Mouse (Mus musculus) CH12.LX (cell line): ENCODE measurements around the gene Dpy19l3. TPM values are rescaled to one million over a fixed set of nuclear protein-coding genes. Genes with fewer than 3 reads are reported as not detected.

Experiments
- DNase-seq: peaks from one replicate; pipeline ENCODE4 v3.0.0-alpha.2; 2013; ENCODE audit errors: extremely low read depth
- H3K27ac ChIP-seq: 2 replicates; pipeline ENCODE4 v1.5.1; 2012; ENCODE audit warnings: low read depth, mild to moderate bottlenecking, control low read depth, moderate library complexity; ENCODE audit not compliant: insufficient read depth
- H3K27me3 ChIP-seq: replicated peaks from 2 replicates; pipeline ENCODE3; 2012; ENCODE audit warnings: inconsistent platforms
- H3K36me3 ChIP-seq, 2 experiments: replicated peaks in 1 of 2; 2 replicates each; pipeline versions ENCODE3 to v1.6.1; 2012; ENCODE audit warnings: inconsistent platforms in 1 of 2, low read length in 1 of 2, mild to moderate bottlenecking in 1 of 2, mixed read lengths in 1 of 2, moderate library complexity in 1 of 2; ENCODE audit not compliant: control insufficient read depth in 1 of 2, insufficient read depth in 1 of 2
- H3K4me1 ChIP-seq, 2 experiments: 2 replicates each; pipeline ENCODE4 v1.6.1; 2012; ENCODE audit warnings: inconsistent platforms in 1 of 2, moderate library complexity in 1 of 2; ENCODE audit not compliant: insufficient read depth in 2 of 2, control insufficient read depth in 1 of 2
- H3K4me2 ChIP-seq: 2 replicates; pipeline ENCODE4 v1.6.1; 2012; ENCODE audit warnings: low read depth, mild to moderate bottlenecking, control low read depth; ENCODE audit not compliant: poor library complexity, insufficient read depth, severe bottlenecking
- H3K4me3 ChIP-seq, 3 experiments: fragments of 150-350 bp in 1 of 3; sonication (generic) in 1 of 3; replicated peaks in 1 of 3; 2 replicates each; pipeline versions ENCODE3 to v1.5.1; 2011 to 2012; ENCODE audit warnings: low read depth in 2 of 3, low read length in 2 of 3, mild to moderate bottlenecking in 2 of 3, moderate library complexity in 2 of 3, control low read depth in 1 of 3, improper control_type of control experiment in 1 of 3, inconsistent platforms in 1 of 3, mixed read lengths in 1 of 3; ENCODE audit not compliant: poor library complexity in 1 of 3
- H3K79me2 ChIP-seq: replicated peaks from 2 replicates; pipeline ENCODE4 v1.6.1; 2012; ENCODE audit warnings: mild to moderate bottlenecking, moderate library complexity; ENCODE audit not compliant: control insufficient read depth, poor library complexity, insufficient read depth, severe bottlenecking; ENCODE audit errors: extremely low read depth
- H3K9ac ChIP-seq: 2 replicates; pipeline ENCODE4 v1.6.1; 2012; ENCODE audit warnings: low read depth, mild to moderate bottlenecking, control low read depth, moderate library complexity; ENCODE audit not compliant: insufficient read depth
- H3K9me3 ChIP-seq: replicated peaks from 2 replicates; pipeline ENCODE3; 2012; ENCODE audit warnings: low read length, inconsistent platforms, mixed read lengths
- BHLHE40 ChIP-seq: IDR thresholded peaks from 2 replicates; pipeline ENCODE4 v1.6.1; 2011; ENCODE audit warnings: mild to moderate bottlenecking, low read depth, low read length, improper control_type of control experiment
- CHD1 ChIP-seq: IDR thresholded peaks from 2 replicates; pipeline ENCODE4 v1.6.1; 2012; ENCODE audit warnings: low read depth, low read length, improper control_type of control experiment, inconsistent platforms
- CHD2 ChIP-seq: IDR thresholded peaks from 2 replicates; pipeline ENCODE4 v1.6.1; 2011; ENCODE audit warnings: low read length, improper control_type of control experiment
- E2F4 ChIP-seq: IDR thresholded peaks from 2 replicates; pipeline ENCODE4 v1.6.1; 2011; ENCODE audit warnings: low read depth, low read length, improper control_type of control experiment; ENCODE audit not compliant: insufficient replicate concordance
- ELF1 ChIP-seq: IDR thresholded peaks from 2 replicates; pipeline ENCODE4 v1.6.1; 2014; ENCODE audit warnings: low read depth, mild to moderate bottlenecking, inconsistent platforms, low read length, improper control_type of control experiment
- EP300 ChIP-seq: IDR thresholded peaks from 2 replicates; pipeline ENCODE4 v1.6.1; 2011; ENCODE audit warnings: low read length, improper control_type of control experiment
- ETS1 ChIP-seq: conservative IDR thresholded peaks from 2 replicates; pipeline ENCODE4 v1.6.1; 2012; ENCODE audit warnings: low read depth, mild to moderate bottlenecking, inconsistent platforms, low read length, improper control_type of control experiment, moderate library complexity
- IRF4 ChIP-seq: IDR thresholded peaks from 2 replicates; pipeline ENCODE4 v1.6.1; 2014; ENCODE audit warnings: low read depth, mild to moderate bottlenecking, inconsistent platforms, low read length, improper control_type of control experiment
- MAFK ChIP-seq: IDR thresholded peaks from 2 replicates; pipeline ENCODE4 v1.6.1; 2011; ENCODE audit warnings: low read length, improper control_type of control experiment; ENCODE audit not compliant: insufficient replicate concordance
- MAX ChIP-seq: IDR thresholded peaks from 2 replicates; pipeline ENCODE4 v1.6.1; 2011; ENCODE audit warnings: low read length, improper control_type of control experiment
- MAZ ChIP-seq: IDR thresholded peaks from 2 replicates; pipeline ENCODE4 v1.6.1; 2012; ENCODE audit warnings: low read depth, mild to moderate bottlenecking, inconsistent platforms, low read length, improper control_type of control experiment, moderate library complexity
- MEF2A ChIP-seq: IDR thresholded peaks from 2 replicates; pipeline ENCODE4 v1.6.1; 2014; ENCODE audit warnings: low read depth, mild to moderate bottlenecking, inconsistent platforms, low read length, improper control_type of control experiment, borderline replicate concordance
- MXI1 ChIP-seq: IDR thresholded peaks from 2 replicates; pipeline ENCODE4 v1.6.1; 2011; ENCODE audit warnings: mild to moderate bottlenecking, low read depth, low read length, improper control_type of control experiment
- MYC ChIP-seq: IDR thresholded peaks from 2 replicates; pipeline ENCODE4 v1.6.1; 2011; ENCODE audit warnings: low read depth, mild to moderate bottlenecking, improper control_type of control experiment, low read length
- NELFE ChIP-seq: IDR thresholded peaks from 2 replicates; pipeline ENCODE4 v1.6.1; 2011; ENCODE audit warnings: low read depth, low read length, improper control_type of control experiment
- PAX5 ChIP-seq: IDR thresholded peaks from 2 replicates; pipeline ENCODE4 v1.6.1; 2012; ENCODE audit warnings: low read length, inconsistent platforms, mixed read lengths
- POLR2A ChIP-seq: IDR thresholded peaks from 2 replicates; pipeline ENCODE4 v1.6.1; 2011; ENCODE audit warnings: low read depth, mild to moderate bottlenecking, improper control_type of control experiment, low read length
- POLR2AphosphoS2 ChIP-seq: IDR thresholded peaks from 2 replicates; pipeline ENCODE4 v1.6.1; 2011; ENCODE audit warnings: low read depth, low read length, improper control_type of control experiment
- RCOR1 ChIP-seq: conservative IDR thresholded peaks from 2 replicates; pipeline ENCODE4 v1.6.1; 2012; ENCODE audit warnings: low read depth, mild to moderate bottlenecking, inconsistent platforms, low read length, improper control_type of control experiment
- SIN3A ChIP-seq: IDR thresholded peaks from 2 replicates; pipeline ENCODE4 v1.6.1; 2012; ENCODE audit warnings: low read length, improper control_type of control experiment, inconsistent platforms
- SMC3 ChIP-seq: IDR thresholded peaks from 2 replicates; pipeline ENCODE4 v1.6.1; 2011; ENCODE audit warnings: low read depth, low read length, improper control_type of control experiment
- TBP ChIP-seq: conservative IDR thresholded peaks from 2 replicates; pipeline ENCODE4 v1.6.1; 2011; ENCODE audit warnings: low read depth, low read length, improper control_type of control experiment
- UBTF ChIP-seq: IDR thresholded peaks from 2 replicates; pipeline ENCODE4 v1.6.1; 2012; ENCODE audit warnings: low read depth, mild to moderate bottlenecking, inconsistent platforms, low read length, improper control_type of control experiment, moderate library complexity
- USF2 ChIP-seq: conservative IDR thresholded peaks from 2 replicates; pipeline ENCODE4 v1.6.1; 2011; ENCODE audit warnings: low read depth, low read length, improper control_type of control experiment
- ZC3H11A ChIP-seq: IDR thresholded peaks from 2 replicates; pipeline ENCODE4 v1.6.1; 2012; ENCODE audit warnings: low read depth, mild to moderate bottlenecking, inconsistent platforms, low read length, improper control_type of control experiment
- ZKSCAN1 ChIP-seq: IDR thresholded peaks from 2 replicates; pipeline ENCODE4 v1.6.1; 2012; ENCODE audit warnings: low read depth, inconsistent platforms, low read length, improper control_type of control experiment, borderline replicate concordance
- ZMIZ1 ChIP-seq: IDR thresholded peaks from 2 replicates; pipeline ENCODE4 v1.6.1; 2012; ENCODE audit warnings: low read depth, mild to moderate bottlenecking, inconsistent platforms, low read length, improper control_type of control experiment
- dilution Hi-C: fragments of 300-500 bp; cut with MboI; formaldehyde crosslinking; loops from 2 replicates; pipeline ENCODE4 v1.14.3; 2020; ENCODE audit warnings: low sequenced_read_pairs; ENCODE audit not compliant: extremely low pct_unique_long_range_greater_than_20kb, extremely low pct_ligation_motif_present
- in situ Hi-C: fragments of 300-500 bp; cut with MboI; formaldehyde crosslinking; loops from 3 replicates; pipeline ENCODE4 v1.14.3; 2019; ENCODE audit warnings: low sequenced_read_pairs, low pct_ligation_motif_present, low pct_unique_long_range_greater_than_20kb, mixed read lengths
- polyA plus RNA-seq: library from polyadenylated mRNA; unstranded; fragments of >175 nt; gene quantifications from 2 replicates; pipeline ENCODE4 v1.2.1, GENCODE M21; 2012; ENCODE audit warnings: low read depth; ENCODE audit not compliant: insufficient read length
- total RNA-seq, 2 experiments: library from RNA; depleted of rRNA; stranded (reverse); fragments of 300-350 nt in 1 of 2; fragments of >200 nt in 1 of 2; gene quantifications; 2 replicates each; pipeline ENCODE4 v1.2.3; 2012 to 2014

Gene Dpy19l3
- total and polyA plus RNA-seq, 3 experiments, result 5.0 to 18.3 (median 5.5) TPM

- H3K4me2 ChIP-seq, result no peak overlapping the region
- peak; percentile 66 for DNase-seq
- 0 out of 2 replicates have a peak, but pooled peaks have one; percentile 9 for TF ChIP-seq BHLHE40
- TF ChIP-seq UBTF, result no peak
- TF ChIP-seq MAX, result 0 out of 2 replicates have a peak, but pooled peaks have one; percentile 15
- TF ChIP-seq ZMIZ1, result no peak
- TF ChIP-seq EP300, result peak; percentile 10; the same call in 1 of the 2 replicates
- TF ChIP-seq POLR2A, result no peak
- no peak for TF ChIP-seq ZC3H11A
- TF ChIP-seq MEF2A, result no peak
- no peak for TF ChIP-seq ETS1
- TF ChIP-seq NELFE, result no peak
- TF ChIP-seq PAX5, result no peak
- TF ChIP-seq RCOR1, result no peak
- TF ChIP-seq E2F4, result no peak
- TF ChIP-seq CHD1, result no peak
- no peak for TF ChIP-seq SMC3
- TF ChIP-seq CHD2, result no peak
- TF ChIP-seq MXI1, result no peak
- peak; percentile 63 for TF ChIP-seq ELF1
- no peak for TF ChIP-seq TBP
- TF ChIP-seq POLR2AphosphoS2, result no peak
- TF ChIP-seq SIN3A, result peak; percentile 30; the same call in 1 of the 2 replicates
- TF ChIP-seq MYC, result no peak
- no peak for TF ChIP-seq MAZ
- no peak for TF ChIP-seq USF2
- TF ChIP-seq IRF4, result no peak
- TF ChIP-seq ZKSCAN1, result no peak
- TF ChIP-seq MAFK, result no peak
- peaks cover 0 to 21% of the 10 kb centered on the region in 2 experiments for H3K36me3 ChIP-seq
- dilution Hi-C loops, result no loop called here
- in situ Hi-C loops, result no loop called here
- H3K4me1 ChIP-seq, result peaks cover 0 to 25% of the 10 kb centered on the region in 2 experiments; a peak in 3 of 4 replicates
- no peaks in the 10 kb centered on the region for H3K79me2 ChIP-seq
- peaks cover 5% of the 10 kb centered on the region for H3K9me3 ChIP-seq
- H3K27me3 ChIP-seq, result no peaks in the 10 kb centered on the region
- no peak overlapping the region for H3K9ac ChIP-seq
- H3K4me3 ChIP-seq, result peak overlapping the region in 1 of 3 experiments; percentile 42
- no peak overlapping the region for H3K27ac ChIP-seq
Observed at GRCm38 (mm10) chr7:35710366-35710765, 43.9 kb downstream of the Dpy19l3 start.
